In the genomic region with DNA sequence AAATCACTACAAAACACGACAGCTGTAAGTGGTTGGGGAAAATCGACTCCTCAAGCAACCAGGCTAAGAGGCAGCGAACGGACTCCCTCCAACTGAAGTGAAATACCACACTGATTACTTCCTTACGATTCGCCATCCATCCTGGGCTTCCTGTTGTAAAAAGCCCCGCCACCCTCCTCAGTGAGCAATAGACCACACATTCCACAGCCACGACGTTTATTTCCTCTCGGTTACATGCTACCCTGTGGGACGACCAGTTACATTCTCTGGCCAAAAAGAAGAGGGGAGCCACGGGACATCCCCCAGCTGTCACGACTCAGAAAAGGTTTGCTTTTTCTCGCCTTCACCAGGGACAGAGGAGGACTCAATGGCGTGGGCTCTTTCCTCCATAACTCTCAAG, we compare ENCODE assay signal across 13 mouse cellular contexts. TPM values are rescaled to one million over a fixed set of nuclear protein-coding genes. Genes with fewer than 3 reads are reported as not detected.
DNase-seq lines count a peak whose midpoint lies in the region; ATAC-seq lines count a peak whose summit lies in the region.
"Had no signal": no experiment of that assay in that cellular context is flagged by ENCODE, and none has a peak within 500 bp of the region (broad histone marks: within the 10 kb centered on the region; RNA-seq: fewer than 3 reads in every experiment).

No protein-coding gene starts in this region.

- WGBS in heart, embryonic 16.5 days = 32% methylated on average over 15 of the region's 15 CpGs
- 17% methylated on average over 15 of the region's 15 CpGs for WGBS in lung, embryonic 15.5 days
- WGBS in embryonic facial prominence, embryonic 13.5 days = 15% methylated on average over 15 of the region's 15 CpGs

- H3K9ac ChIP-seq in heart, embryonic 16.5 days (ENCODE audit: low read length) = no peak overlapping the region
- H3K9ac ChIP-seq in lung, embryonic 15.5 days = no peak overlapping the region
- 0 out of 2 replicates have a peak overlapping the region, but pooled peaks have one; percentile 32 for H3K9ac ChIP-seq in embryonic facial prominence, embryonic 13.5 days
- H3K9ac ChIP-seq: liver, embryonic 14.5 days had no signal

- H3K4me1 ChIP-seq in heart, embryonic 16.5 days (ENCODE audit: control insufficient read depth, insufficient read depth, low read length) = peaks cover 3% of the 10 kb centered on the region; the same call in 1 of the 2 replicates
- H3K4me1 ChIP-seq in lung, embryonic 15.5 days = peaks cover 16% of the 10 kb centered on the region
- H3K4me1 ChIP-seq in embryonic facial prominence, embryonic 13.5 days = peaks cover 24% of the 10 kb centered on the region

- no peaks in the 10 kb centered on the region for H3K27me3 ChIP-seq in heart, embryonic 16.5 days (ENCODE audit: control insufficient read depth, insufficient read depth, low read length)
- no peaks in the 10 kb centered on the region for H3K27me3 ChIP-seq in lung, embryonic 15.5 days
- no peaks in the 10 kb centered on the region for H3K27me3 ChIP-seq in embryonic facial prominence, embryonic 13.5 days

- no peak overlapping the region for H3K4me2 ChIP-seq in heart, embryonic 16.5 days (ENCODE audit: low read depth, low read length)
- H3K4me2 ChIP-seq in lung, embryonic 15.5 days = no peak overlapping the region
- H3K4me2 ChIP-seq in embryonic facial prominence, embryonic 13.5 days = peak overlapping the region; percentile 35; the same call in 1 of the 2 replicates

- ATAC-seq in heart, embryonic 16.5 days (replicated peaks; ENCODE audit: extremely low read depth, insufficient read depth, low FRiP score) = peak; percentile 53; the same call in 1 of the 2 replicates
- ATAC-seq in lung, embryonic 15.5 days (ENCODE audit: borderline replicate concordance, extremely low read depth, low FRiP score, low TSS enrichment) = peak; percentile 66; the same call in 1 of the 2 replicates
- ATAC-seq in embryonic facial prominence, embryonic 13.5 days (ENCODE audit: insufficient number of reproducible peaks, insufficient read depth, low FRiP score, low TSS enrichment, low read depth) = 0 out of 2 replicates have a peak, but pooled peaks have one; percentile 6
- ATAC-seq: CD4-positive, CD25-positive, alpha-beta regulatory T cell, adult 4 months; inflammation-experienced regulatory T-cells, adult 6 months had no signal

- H3K27ac ChIP-seq in heart, embryonic 16.5 days (ENCODE audit: low read length) = no peak overlapping the region; the same call in 1 of the 2 replicates
- peak overlapping the region; percentile 63 for H3K27ac ChIP-seq in lung, embryonic 15.5 days
- peak overlapping the region; percentile 88 for H3K27ac ChIP-seq in embryonic facial prominence, embryonic 13.5 days
- H3K27ac ChIP-seq: liver, embryonic 14.5 days had no signal

- H3K9me3 ChIP-seq in heart, embryonic 16.5 days (replicated peaks; ENCODE audit: control insufficient read depth, low read length) = no peaks in the 10 kb centered on the region
- no peaks in the 10 kb centered on the region for H3K9me3 ChIP-seq in lung, embryonic 15.5 days
- no peaks in the 10 kb centered on the region for H3K9me3 ChIP-seq in embryonic facial prominence, embryonic 13.5 days

- no peak overlapping the region for H3K4me3 ChIP-seq in heart, embryonic 16.5 days (ENCODE audit: low read length)
- H3K4me3 ChIP-seq in lung, embryonic 15.5 days = no peak overlapping the region
- no peak overlapping the region for H3K4me3 ChIP-seq in embryonic facial prominence, embryonic 13.5 days

- no peaks in the 10 kb centered on the region for H3K36me3 ChIP-seq in heart, embryonic 16.5 days (ENCODE audit: control insufficient read depth, insufficient read depth)
- H3K36me3 ChIP-seq in lung, embryonic 15.5 days = no peaks in the 10 kb centered on the region
- no peaks in the 10 kb centered on the region for H3K36me3 ChIP-seq in embryonic facial prominence, embryonic 13.5 days

- no peak for DNase-seq in heart, adult 18-20 months
- DNase-seq in lung, adult 18-20 months = no peak
- peak; percentile 32 to 54 for DNase-seq in lung, postnatal 4 days
- DNase-seq in cerebellum, adult 8-10 months = no peak
- no peak for DNase-seq in thymus, postnatal 36 days
- DNase-seq: gastrocnemius, postnatal 10 days; right cerebral cortex, postnatal 4 days had no signal

RNA-seq across cellular contexts. Expression of a gene that starts 20.9 kb away (rescaled TPM):
- 12.4 and 12.7 TPM in 2 replicates for polyA plus RNA-seq in heart, embryonic 16.5 days (2015; fragmentation: Nextera tagmentation; extraction: Ambion mirVana)
- total RNA-seq in heart, adult 18-20 months (2021) = 10 to 100 TPM; 10.7 to 10.8 TPM
- polyA plus RNA-seq in lung, embryonic 15.5 days (2015; fragmentation: Nextera tagmentation; extraction: Ambion mirVana) = 11.9 and 12.5 TPM in 2 replicates
- polyA plus RNA-seq in embryonic facial prominence, embryonic 13.5 days (2015; fragmentation: Nextera tagmentation; extraction: Ambion mirVana) = 18.4 and 19.4 TPM in 2 replicates

RNA-seq across cellular contexts. Expression of a gene that starts 44.9 kb away (rescaled TPM):
- polyA plus RNA-seq in heart, embryonic 16.5 days (2015; fragmentation: Nextera tagmentation; extraction: Ambion mirVana) = 1.4 TPM in 1 of 2 replicates, not detected in the other
- 1 to 10 TPM; 2.7 to 5.3 TPM for total RNA-seq in heart, adult 18-20 months (2021)
- polyA plus RNA-seq in lung, embryonic 15.5 days (2015; fragmentation: Nextera tagmentation; extraction: Ambion mirVana) = 3.3 and 4.0 TPM in 2 replicates
- 1.6 and 2.4 TPM in 2 replicates for polyA plus RNA-seq in embryonic facial prominence, embryonic 13.5 days (2015; fragmentation: Nextera tagmentation; extraction: Ambion mirVana)
- polyA plus RNA-seq: inflammation-experienced regulatory T-cells, adult 6 months; liver, embryonic 14.5 days had no signal

Comparison
In these comparisons a context has a peak if more than half of its experiments do, and no peak if none do; other contexts are left out.
1. DNase-seq: peak in lung, postnatal 4 days (2 of 2); none in heart, adult 18-20 months (0 of 2), lung, adult 18-20 months (0 of 2), cerebellum, adult 8-10 months (single experiment) and thymus, postnatal 36 days (0 of 2).
2. ATAC-seq: peak in every context shown above with its lines; median percentile 66 in lung, embryonic 15.5 days; 53 in heart, embryonic 16.5 days; 6 in embryonic facial prominence, embryonic 13.5 days.